Mouse (Mus musculus) ZHBTc4 (cell line): Measurements from ENCODE around the gene Btn1a1.

Experiments used
- DNase-seq: peaks from one replicate; pipeline ENCODE4 v3.0.0-alpha.2; 2011; ENCODE audit warnings: low read depth, low spot score

Gene Btn1a1

GRCm38 (mm10) chr13:23423286-23424051 lies 42.2 kb downstream of the Btn1a1 start, which contains the start of gene Abt1:
TSS of gene Abt1 (minus strand) at chr13:23423866.
- peak; percentile 98 for DNase-seq

GRCm38 (mm10) chr13:23422351-23422750 lies 43.4 kb downstream of the Btn1a1 start:
- no peak for DNase-seq

GRCm38 (mm10) chr13:23412630-23413521 lies 52.8 kb downstream of the Btn1a1 start:
- DNase-seq: peak; percentile 90

- DNase-seq: peak; percentile 89
These were observed 53.5 kb downstream of the Btn1a1 start for GRCm38 (mm10) chr13:23412211-23412629.

DNA sequence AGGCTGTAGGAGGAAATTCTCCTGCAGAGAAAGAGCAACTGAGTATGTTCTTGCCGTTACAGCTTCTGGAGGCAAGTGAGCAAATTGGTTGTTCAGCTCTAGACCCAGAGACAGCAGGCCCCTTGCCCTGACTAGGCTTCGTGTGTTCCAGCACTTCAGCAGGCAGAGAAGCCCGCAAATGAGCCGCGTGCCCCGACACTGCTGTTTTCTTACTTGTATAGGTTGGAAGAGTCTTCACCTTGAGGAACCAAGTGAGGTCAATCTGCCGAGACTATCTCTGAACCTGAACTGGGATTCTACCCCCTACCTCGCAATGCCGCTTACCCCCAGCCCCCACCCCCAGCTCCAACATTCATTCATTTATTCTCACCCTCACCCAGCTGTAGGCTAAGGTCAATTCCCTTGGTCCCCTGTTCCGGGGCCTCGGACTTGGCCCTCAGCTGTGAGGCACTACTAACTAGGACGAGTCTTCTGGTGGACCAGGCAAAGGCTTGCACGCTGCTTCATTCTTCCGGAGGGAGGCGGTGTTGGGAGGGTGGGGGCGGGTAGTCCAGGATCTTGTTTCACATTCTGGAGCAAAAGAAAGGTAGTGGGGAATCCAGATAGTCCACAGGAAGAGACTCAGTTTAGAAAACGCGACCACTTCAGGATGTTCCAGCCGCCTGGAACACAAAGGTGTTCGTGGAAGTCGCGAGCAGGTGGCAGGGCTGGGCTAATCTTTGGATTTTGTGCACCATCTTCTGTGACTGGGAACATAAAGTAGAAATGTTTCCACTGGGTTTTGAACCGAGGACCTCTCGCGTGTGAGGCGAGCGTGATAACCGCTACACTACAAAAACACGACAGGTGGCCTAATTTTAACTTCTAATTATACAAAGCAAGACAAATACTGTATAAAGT lies 54.1 kb downstream of the Btn1a1 start:
- DNase-seq: peak; percentile 94

DNA sequence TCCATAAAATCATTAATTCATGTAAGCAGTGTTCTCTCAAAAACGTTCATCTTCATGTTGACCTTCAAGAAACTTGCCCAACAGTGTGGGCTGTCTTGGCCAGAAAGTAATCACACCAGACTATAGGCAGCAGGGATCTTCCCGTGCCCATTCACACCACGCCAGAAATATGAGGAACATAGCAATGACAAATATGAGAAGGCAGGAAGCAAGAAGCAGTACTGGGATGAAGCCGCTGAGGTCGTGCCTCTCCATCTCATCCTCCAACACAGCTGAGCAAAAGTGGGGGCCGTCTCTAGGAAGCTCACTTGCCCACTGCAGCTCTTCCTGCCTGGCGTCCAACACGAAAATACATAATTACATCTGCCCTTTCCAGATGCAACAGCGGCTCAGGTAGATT lies 55.1 kb downstream of the Btn1a1 start:
- DNase-seq: no peak
